Mouse (Mus musculus): ENCODE data around the gene 4930579F01Rik.

Gene 4930579F01Rik

GRCm38 (mm10) chr3:138193683-138194302 is at the start of gene 4930579F01Rik:
Gene 4930579F01Rik (minus strand): TSS chr3:138193825.
- DNase-seq (ENCODE audit: low read depth, low spot score): peak; percentile 12

- no peak for DNase-seq (ENCODE audit: low read depth, low spot score)
These were observed 49.3 kb upstream of the 4930579F01Rik start for GRCm38 (mm10) chr3:138242933-138243332.

GRCm38 (mm10) chr3:138242021-138242726 is 48.5 kb upstream of the 4930579F01Rik start:
- DNase-seq (ENCODE audit: low read depth, low spot score): no peak

- no peak for DNase-seq (ENCODE audit: low read depth, low spot score)
These were observed 47.7 kb upstream of the 4930579F01Rik start for GRCm38 (mm10) chr3:138241371-138241770.

GRCm38 (mm10) chr3:138240942-138241341 is 47.3 kb upstream of the 4930579F01Rik start:
- DNase-seq (ENCODE audit: low read depth, low spot score): no peak

GRCm38 (mm10) chr3:138240411-138240810 is 46.8 kb upstream of the 4930579F01Rik start:
- peak; percentile 54 for DNase-seq (ENCODE audit: low read depth, low spot score)

GRCm38 (mm10) chr3:138239461-138239860 is 45.8 kb upstream of the 4930579F01Rik start:
- no peak for DNase-seq (ENCODE audit: low read depth, low spot score)

GRCm38 (mm10) chr3:138238046-138238445 is 44.4 kb upstream of the 4930579F01Rik start:
- no peak for DNase-seq (ENCODE audit: low read depth, low spot score)

- no peak for DNase-seq (ENCODE audit: low read depth, low spot score)
These were observed 43.0 kb upstream of the 4930579F01Rik start for GRCm38 (mm10) chr3:138236546-138237163.

GRCm38 (mm10) chr3:138231531-138231930 is 37.9 kb upstream of the 4930579F01Rik start:
- no peak for DNase-seq (ENCODE audit: low read depth, low spot score)

GRCm38 (mm10) chr3:138230266-138230665 is 36.6 kb upstream of the 4930579F01Rik start:
- no peak for DNase-seq (ENCODE audit: low read depth, low spot score)

- DNase-seq (ENCODE audit: low read depth, low spot score): no peak
These were observed 35.8 kb upstream of the 4930579F01Rik start for GRCm38 (mm10) chr3:138229448-138229847.

GRCm38 (mm10) chr3:138227782-138228181 is 34.2 kb upstream of the 4930579F01Rik start:
- no peak for DNase-seq (ENCODE audit: low read depth, low spot score)

- no peak for DNase-seq (ENCODE audit: low read depth, low spot score)
These were observed 33.5 kb upstream of the 4930579F01Rik start for GRCm38 (mm10) chr3:138227082-138227481.

- no peak for DNase-seq (ENCODE audit: low read depth, low spot score)
These were observed 32.9 kb upstream of the 4930579F01Rik start for GRCm38 (mm10) chr3:138226476-138226875.

GRCm38 (mm10) chr3:138225853-138226252 is 32.2 kb upstream of the 4930579F01Rik start:
- no peak for DNase-seq (ENCODE audit: low read depth, low spot score)

GRCm38 (mm10) chr3:138225331-138225730 is 31.7 kb upstream of the 4930579F01Rik start:
- DNase-seq (ENCODE audit: low read depth, low spot score): no peak

- no peak for DNase-seq (ENCODE audit: low read depth, low spot score)
These were observed 30.8 kb upstream of the 4930579F01Rik start for GRCm38 (mm10) chr3:138224363-138224954.

- peak; percentile 90 for DNase-seq (ENCODE audit: low read depth, low spot score)
These were observed 29.3 kb upstream of the 4930579F01Rik start for GRCm38 (mm10) chr3:138222952-138223351.

- DNase-seq (ENCODE audit: low read depth, low spot score): no peak
These were observed 28.9 kb upstream of the 4930579F01Rik start for GRCm38 (mm10) chr3:138222511-138222910.

GRCm38 (mm10) chr3:138221116-138221515 is 27.5 kb upstream of the 4930579F01Rik start:
- DNase-seq (ENCODE audit: low read depth, low spot score): no peak

GRCm38 (mm10) chr3:138217631-138218264 is 24.1 kb upstream of the 4930579F01Rik start, which contains the start of gene Adh7:
Gene Adh7 (plus strand): TSS chr3:138217760.
- DNase-seq (ENCODE audit: low read depth, low spot score): no peak
